Mouse (Mus musculus): Measurements from ENCODE around the gene St8sia6.
"Not testable (repeated sequence)": the region's sequence is repeated elsewhere in the genome, so short reads cannot be mapped to it uniquely, and the experiment has no call there.

St8sia6 gene

DNA sequence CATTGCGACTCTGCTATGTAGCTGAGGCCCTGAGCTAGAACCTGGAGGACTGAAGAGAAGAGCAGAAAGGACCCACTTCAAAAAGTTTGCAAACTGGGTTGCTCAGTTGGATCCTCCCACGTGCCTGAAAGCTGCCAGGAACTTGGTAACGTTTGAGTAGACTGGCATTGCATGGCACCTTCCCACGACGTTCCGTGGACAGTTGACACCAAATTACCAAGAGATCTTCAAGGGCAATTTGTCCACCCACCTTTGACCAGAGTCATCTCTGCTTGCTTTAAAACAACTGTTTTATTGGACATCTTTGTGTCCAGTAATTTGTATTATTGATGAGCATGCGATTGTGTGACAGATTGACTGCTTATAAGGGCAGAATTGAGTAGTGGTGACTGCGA, at the start of gene St8sia6:
TSS of gene St8sia6 (minus strand) at position 96 of the 395 bp plus-strand sequence.
- DNase-seq: no peak

- no peak for DNase-seq
Observed at GRCm38 (mm10) chr2:13836310-13836709, 42.4 kb upstream of the St8sia6 start.

- no peak for DNase-seq
Observed at GRCm38 (mm10) chr2:13834989-13835388, 41.1 kb upstream of the St8sia6 start.

DNA sequence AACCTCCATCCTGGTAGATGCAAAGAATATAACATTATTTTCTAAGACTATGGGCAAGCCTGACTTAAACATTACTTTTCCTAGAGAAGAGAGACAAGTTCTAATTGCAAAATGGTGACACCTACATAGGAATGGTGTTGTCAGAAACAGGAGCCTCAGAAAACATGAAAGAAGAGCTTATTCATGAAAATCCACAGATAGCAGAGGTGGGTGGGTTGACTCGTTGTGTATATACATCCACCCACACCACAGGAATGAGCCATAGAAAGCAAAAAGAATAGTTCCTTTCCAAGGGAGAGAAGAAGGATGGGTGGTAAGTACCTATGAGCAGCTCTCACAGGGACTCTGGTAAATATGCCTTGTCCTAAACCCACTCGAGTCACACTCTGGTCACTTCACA, 22.8 kb upstream of the St8sia6 start:
- DNase-seq: no peak

DNA sequence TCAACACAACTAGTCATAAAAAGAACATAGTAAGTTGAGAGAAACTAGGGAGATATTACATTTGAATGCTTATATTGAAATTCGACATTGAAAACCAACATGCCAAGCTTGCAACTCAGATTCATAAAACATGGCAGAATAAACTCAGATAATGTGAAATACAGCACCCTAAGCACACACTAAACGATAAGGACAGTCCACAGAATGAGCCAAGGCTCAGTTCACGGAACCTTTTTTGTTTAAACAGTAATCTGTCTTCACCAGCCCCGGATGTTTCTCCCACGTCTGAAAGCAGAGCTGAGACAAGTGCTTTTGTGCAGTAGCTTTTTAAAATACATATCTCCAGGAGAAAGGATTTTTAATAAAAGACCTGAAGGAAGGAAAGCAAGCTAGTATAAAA, 14.7 kb upstream of the St8sia6 start:
- no peak for DNase-seq

- no peak for DNase-seq
Observed at GRCm38 (mm10) chr2:13808008-13808407, 14.1 kb upstream of the St8sia6 start.

DNA sequence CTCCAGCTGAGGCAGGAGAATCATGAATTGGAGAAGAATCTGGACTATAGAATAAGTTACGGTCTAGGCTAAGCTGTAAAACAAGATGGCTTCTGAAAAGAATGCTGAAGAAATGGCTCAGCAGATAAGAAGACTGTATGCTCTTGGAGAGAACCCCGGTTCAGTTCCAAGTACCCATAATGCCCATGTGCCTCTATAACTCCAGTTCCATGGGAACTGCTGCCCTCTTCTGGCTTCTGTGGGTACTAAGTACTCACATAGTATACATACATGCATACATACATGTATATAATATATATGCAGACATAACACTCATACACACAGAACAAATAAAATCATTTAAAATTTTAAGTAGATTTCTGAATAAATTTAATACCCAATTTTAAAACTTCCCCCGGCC, 12.3 kb upstream of the St8sia6 start:
- no peak for DNase-seq

- no peak for DNase-seq
Observed at GRCm38 (mm10) chr2:13800639-13801038, 6.8 kb upstream of the St8sia6 start.

DNA sequence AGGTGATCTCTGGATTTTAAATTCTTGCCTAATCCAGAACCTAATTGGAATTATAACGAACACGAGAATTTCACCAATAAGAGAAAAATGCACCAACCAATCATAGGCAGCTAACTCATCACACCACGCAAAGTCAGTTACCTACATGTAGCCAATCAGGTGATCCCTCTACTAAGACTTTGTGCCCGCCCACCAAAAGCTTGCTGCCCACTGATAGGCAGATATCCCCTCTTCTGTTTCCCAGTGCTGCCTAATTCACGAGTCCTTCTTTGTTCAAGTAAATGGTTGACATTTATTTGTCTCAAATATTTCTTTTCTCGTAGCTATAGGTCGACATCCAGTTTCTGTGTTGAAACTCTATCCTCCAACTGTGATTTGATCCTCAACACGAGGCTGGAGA, 582 bp upstream of the St8sia6 start:
- DNase-seq: no peak

GRCm38 (mm10) chr2:13793054-13793968, 553 bp downstream of the St8sia6 start:
- DNase-seq: no peak

- DNase-seq: no peak
Observed at GRCm38 (mm10) chr2:13792256-13793005, 1.4 kb downstream of the St8sia6 start.

DNA sequence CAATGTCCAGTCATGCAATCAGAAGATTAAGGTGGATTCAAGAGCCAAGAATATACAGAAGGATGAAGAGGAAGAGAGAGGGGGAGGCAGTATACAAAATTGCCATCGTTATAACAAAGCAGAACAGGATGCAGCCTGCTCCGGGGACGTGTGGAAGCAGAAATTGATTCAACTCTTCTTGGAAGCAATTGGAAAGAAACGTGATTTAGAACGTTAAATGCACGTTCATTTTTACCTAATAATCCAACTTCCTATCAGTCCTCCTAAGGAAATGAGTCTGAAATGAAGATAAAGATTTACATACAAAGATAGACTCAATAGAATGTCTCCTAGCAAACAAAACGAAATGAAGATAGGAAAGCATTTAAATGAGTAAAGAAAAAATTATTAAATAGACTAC, 2.3 kb downstream of the St8sia6 start:
- DNase-seq: no peak

DNA sequence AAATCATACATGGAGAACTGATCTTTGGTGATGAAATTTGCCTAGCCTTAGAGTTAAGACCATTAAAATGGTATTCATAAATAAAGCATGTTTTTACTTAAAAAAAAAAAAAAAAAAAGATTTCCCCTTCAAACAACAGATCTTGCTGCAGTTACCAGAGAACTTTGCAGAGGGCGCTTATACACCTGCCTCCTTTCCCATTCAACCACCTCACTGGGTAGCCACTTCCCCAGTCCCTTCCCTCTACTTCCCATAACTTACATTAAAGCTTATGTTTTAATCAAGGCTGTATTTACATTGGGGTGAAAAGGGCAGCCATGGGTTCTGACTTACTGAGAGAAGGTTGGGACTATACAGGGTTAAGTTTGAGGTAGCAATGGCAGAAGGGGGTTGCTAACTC, 4.5 kb downstream of the St8sia6 start:
- no peak for DNase-seq

- DNase-seq: no peak
Observed at GRCm38 (mm10) chr2:13786577-13787168, 7.2 kb downstream of the St8sia6 start.

DNA sequence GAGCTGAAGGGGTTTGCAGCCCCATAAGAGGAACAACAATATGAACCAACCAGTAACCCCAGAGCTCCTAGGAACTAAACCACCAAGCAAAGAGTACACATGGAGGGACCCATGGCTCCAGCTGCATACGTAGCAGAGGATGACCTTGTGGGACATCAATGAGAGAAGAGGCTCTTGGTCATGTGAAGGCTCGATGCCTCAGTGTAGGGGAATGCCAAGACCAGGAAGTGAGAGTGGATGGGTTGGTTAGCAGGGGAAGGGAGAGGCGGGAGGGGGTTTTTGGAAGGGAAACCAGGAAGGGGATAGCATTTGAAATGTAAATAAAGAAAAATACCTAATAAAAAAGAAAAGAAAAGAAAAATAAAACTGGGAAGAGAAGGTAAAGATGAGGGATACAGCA, 7.9 kb downstream of the St8sia6 start:
- not testable (repeated sequence) for DNase-seq

DNA sequence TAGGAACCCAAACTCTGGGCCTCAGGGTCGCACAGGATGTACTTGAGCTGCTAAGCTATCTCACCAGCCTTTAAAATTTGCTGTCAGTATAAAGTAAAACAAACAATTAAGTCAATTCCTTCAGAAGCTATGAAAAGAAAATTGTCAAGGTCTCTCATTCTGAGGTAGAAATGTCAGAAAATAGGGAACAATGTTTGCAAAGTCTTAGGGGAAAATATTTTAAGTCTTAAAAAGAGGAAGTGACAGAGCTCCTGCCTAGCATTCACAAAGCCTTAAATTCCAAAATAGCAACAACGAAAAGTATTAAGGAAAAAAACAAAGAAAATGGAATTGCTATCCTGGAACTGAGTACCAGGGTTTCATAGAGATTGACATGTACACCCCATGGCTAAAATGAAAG, 8.6 kb downstream of the St8sia6 start:
- no peak for DNase-seq

DNA sequence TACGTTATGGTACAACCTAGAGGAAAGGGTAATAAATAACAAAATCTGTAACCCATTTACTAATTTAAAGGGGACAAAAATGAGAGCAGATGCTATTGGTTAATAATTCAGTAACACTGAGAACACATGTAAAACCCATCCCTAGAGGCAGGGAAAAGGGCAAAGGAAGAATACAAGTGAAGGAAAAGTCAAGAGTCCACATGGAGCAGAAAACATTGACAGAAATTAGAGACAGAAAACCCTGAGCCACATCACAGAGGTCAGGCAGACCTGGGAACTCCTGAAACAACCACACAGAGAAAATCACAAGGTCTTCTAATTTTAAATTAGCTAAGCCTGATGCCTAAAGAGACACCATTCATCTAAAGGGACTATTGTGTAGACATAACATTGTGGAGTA, 9.4 kb downstream of the St8sia6 start:
- no peak for DNase-seq

- no peak for DNase-seq
Observed at GRCm38 (mm10) chr2:13777032-13777431, 16.8 kb downstream of the St8sia6 start.

DNA sequence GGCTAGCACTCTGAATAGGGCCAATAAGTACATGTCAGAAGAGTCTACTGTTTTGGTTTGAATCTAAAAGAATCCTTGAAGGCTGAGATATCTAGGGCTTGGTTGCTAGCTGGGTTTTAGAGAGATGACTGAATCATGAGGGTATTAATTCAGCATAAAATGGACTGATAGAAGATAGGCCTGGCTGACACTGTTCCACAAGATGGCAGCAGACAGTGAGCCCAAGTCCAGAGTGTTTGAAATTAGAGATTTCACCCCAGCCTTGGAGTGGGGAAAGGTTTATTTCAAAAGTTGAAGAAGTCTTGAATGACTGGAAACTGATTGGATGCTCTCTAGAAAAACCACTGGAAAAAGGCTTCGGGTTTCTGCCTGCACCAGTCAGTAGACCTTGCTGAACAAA, 17.4 kb downstream of the St8sia6 start:
- DNase-seq: no peak

GRCm38 (mm10) chr2:13775056-13775455, 18.8 kb downstream of the St8sia6 start:
- DNase-seq: no peak

- DNase-seq: no peak
Observed at GRCm38 (mm10) chr2:13768524-13768923, 25.3 kb downstream of the St8sia6 start.

DNA sequence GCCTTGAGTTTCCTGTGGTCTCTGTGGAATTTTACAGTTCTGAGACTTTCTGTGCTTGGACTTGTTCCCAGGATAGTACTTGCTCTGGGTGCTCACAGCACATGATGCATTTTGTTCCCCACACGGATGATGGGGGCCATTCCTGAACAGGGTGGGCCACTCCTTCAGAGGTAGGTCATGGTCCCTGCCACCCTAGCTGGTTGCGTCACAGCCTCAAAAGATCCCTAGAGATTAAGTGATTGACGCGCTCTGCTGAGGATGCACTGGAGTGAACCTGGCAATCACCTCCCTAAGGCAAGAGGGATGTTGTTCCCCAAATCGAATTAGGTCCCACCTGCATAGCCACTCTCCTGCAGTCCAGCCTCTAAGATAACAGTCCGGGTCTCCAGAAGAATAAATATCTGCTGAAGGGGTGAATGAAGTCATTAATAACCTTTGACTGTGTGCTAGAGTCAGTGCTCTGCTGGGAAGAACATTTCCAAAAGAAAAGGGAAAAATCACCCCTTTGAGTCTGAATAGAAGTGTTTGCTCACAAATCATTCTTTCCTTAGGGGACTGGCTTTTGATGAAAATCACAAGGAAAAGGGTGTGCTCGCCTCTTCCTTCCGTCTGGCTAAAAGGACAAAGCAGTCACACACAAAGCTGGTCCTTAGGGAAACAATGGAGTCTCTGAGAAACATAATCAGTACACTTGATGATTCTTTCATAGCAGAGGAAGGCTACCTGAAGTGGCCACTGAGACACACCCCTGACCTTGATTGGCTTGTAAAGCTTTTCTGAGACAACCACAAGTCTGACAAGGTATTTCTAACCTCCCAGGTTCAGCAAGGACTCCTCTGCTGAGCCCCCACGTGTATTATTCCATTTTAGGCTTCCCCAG, 26.1 kb downstream of the St8sia6 start:
- DNase-seq: no peak

- DNase-seq: no peak
Observed at GRCm38 (mm10) chr2:13760366-13760765, 33.5 kb downstream of the St8sia6 start.
